Mouse (Mus musculus) C2C12 (cell line): ENCODE data around the gene Phlda1. TPM values are rescaled to one million over a fixed set of nuclear protein-coding genes. Genes with fewer than 3 reads are reported as not detected.

Experiments used
- H3K27me3 ChIP-seq: one replicate; pipeline ENCODE4 v1.6.1; 2011; ENCODE audit not compliant: control insufficient read depth, insufficient read depth, insufficient read length
- H3K36me3 ChIP-seq: one replicate; pipeline ENCODE4 v1.6.1; 2011; ENCODE audit not compliant: control insufficient read depth, insufficient read depth
- H3K4me3 ChIP-seq: one replicate; pipeline ENCODE4 v1.5.1; 2011; ENCODE audit warnings: mild to moderate bottlenecking, control low read depth; ENCODE audit not compliant: poor library complexity, insufficient read depth, severe bottlenecking
- H3K79me2 ChIP-seq: one replicate; pipeline ENCODE4 v1.6.1; 2011; ENCODE audit not compliant: control insufficient read depth, insufficient read depth
- H3K79me3 ChIP-seq: one replicate; pipeline ENCODE4 v1.6.1; 2011; ENCODE audit warnings: low read depth, control low read depth
- H3ac ChIP-seq: one replicate; pipeline ENCODE3; 2011; ENCODE audit warnings: low read depth; ENCODE audit not compliant: control insufficient read depth, insufficient read length
- CEBPB ChIP-seq: IDR thresholded peaks from one replicate; pipeline ENCODE4 v1.6.1; 2011; ENCODE audit warnings: low read depth, mild to moderate bottlenecking, control low read depth, moderate library complexity
- CTCF ChIP-seq: IDR thresholded peaks from one replicate; pipeline ENCODE4 v1.5.1; 2011; ENCODE audit not compliant: control insufficient read depth, insufficient read depth, insufficient read length
- FOSL1 ChIP-seq: IDR thresholded peaks from one replicate; pipeline ENCODE4 v1.8.0; 2011; ENCODE audit warnings: mild to moderate bottlenecking, low read length; ENCODE audit not compliant: poor library complexity, insufficient read depth, severe bottlenecking
- MAX ChIP-seq: IDR thresholded peaks from one replicate; pipeline ENCODE4 v1.6.1; 2011; ENCODE audit warnings: mild to moderate bottlenecking, control low read depth
- MYOD1 ChIP-seq: IDR thresholded peaks from one replicate; pipeline ENCODE4 v1.6.1; 2011; ENCODE audit warnings: low read depth; ENCODE audit not compliant: control insufficient read depth, insufficient read length
- MYOG ChIP-seq: IDR thresholded peaks from one replicate; pipeline ENCODE4 v1.6.1; 2011; ENCODE audit not compliant: control insufficient read depth, insufficient read length; ENCODE audit errors: extremely low read depth
- USF1 ChIP-seq: IDR thresholded peaks from one replicate; pipeline ENCODE4 v1.6.1; 2011; ENCODE audit warnings: low read depth, mild to moderate bottlenecking, control low read depth, moderate library complexity
- long read RNA-seq, 2 experiments: library from polyadenylated mRNA; unstranded; transcript quantifications; one replicate each; pipeline ENCODE4 v2.0.0; 2019 to 2020
- polyA plus RNA-seq: library from polyadenylated mRNA; unstranded; fragments of >200 nt; fragmentation: generic; extraction: Trizol; gene quantifications from one replicate; pipeline ENCODE4 v1.2.1, GENCODE M21; 2012; ENCODE audit warnings: missing spikeins

Phlda1 gene
- polyA plus RNA-seq = 111 TPM
- long read RNA-seq, experiment 1, transcript Phlda1-201 (2 exons, 1,949 nt) = major isoform, 8 of 11 reads
- long read RNA-seq, experiment 1, partial matches to known transcripts = 0 of 11 reads
- long read RNA-seq, experiment 1, other reads (novel, unspliced or antisense) = 3 of 11 reads
- long read RNA-seq, experiment 2, transcript Phlda1-201 (2 exons, 1,949 nt) = major isoform, 54 of 56 reads
- long read RNA-seq, experiment 2, partial matches to known transcripts = 0 of 56 reads
- long read RNA-seq, experiment 2, other reads (novel, unspliced or antisense) = 2 of 56 reads

DNA sequence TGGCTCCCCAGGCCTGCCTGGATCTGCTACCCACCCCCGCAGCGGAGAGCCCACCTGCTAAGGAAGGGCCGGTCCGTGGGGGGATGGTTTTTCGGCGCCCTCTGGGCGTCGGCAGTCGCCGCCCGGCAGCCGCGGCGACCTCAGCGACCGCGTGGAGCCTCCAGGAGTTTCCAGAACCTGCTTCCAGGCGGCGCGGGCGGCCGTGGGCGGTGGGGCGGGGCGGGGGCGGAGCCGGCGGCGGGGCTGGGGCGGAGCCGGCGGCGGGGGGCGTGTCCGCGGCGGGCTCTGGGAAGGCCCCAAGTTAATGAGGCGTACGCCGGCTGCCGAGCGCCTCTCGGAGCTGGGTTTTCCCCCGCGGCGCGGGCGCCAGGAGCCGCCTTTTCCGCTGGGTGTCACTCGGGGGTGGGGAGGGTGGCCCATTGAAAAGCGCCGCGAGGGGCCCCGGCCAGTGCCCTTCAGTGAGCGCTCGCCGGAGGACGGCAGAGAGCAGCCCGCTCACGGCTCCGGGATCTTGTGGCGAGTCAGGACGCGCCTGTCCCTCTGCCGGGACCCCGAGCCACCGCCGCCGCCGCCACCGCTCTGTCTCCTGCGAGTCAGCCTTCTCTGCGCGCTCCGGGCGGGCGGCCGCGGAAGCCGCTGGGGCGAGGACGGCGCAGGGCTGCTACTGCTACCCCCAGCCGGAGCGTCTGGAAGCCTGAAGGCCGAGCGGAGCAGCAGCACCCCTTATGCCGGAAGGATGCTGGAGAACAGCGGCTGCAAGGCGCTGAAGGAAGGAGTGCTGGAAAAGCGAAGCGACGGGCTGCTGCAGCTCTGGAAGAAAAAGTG lies at the start of gene Phlda1:
Gene Phlda1 (plus strand): TSS at position 186 of the 825 bp plus-strand sequence.
- Histone ChIP-seq H3K36me3 (peaks cover 31% of the 10 kb centered on the region), H3K79me3 (peaks cover 30% of the 10 kb centered on the region), H3K4me3 (peak within 1 kb of the TSS; percentile 94), H3ac (peak within 1 kb of the TSS; percentile 91), H3K79me2 (peaks cover 44% of the 10 kb centered on the region), H3K27me3 (no peaks in the 10 kb centered on the region)
- no peak for TF ChIP-seq MYOD1
- no peak for TF ChIP-seq CTCF
- no peak for TF ChIP-seq MYOG
- TF ChIP-seq MAX = no peak

DNA sequence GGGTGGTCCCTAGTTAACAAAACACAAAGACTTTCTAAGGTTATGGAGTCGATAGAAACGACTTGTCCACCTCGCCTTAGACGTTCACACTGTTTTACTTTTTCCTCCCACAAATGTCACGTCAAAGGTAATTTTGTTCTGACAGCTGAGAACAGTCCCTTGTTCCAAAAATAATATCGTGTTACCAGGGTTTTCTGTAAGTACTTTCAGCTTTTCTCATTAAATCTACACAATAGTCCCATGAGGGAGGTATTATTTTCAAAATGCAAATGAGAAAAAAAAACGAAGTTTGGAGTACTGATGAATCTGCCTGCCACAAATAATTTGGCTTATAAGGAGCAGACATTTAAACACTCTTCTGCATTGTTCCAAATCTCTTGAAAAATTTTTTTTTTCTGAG lies 48.0 kb upstream of the Phlda1 start:
- Histone ChIP-seq H3K79me3 (no peaks in the 10 kb centered on the region), H3K4me3 (no peak overlapping the region), H3ac (no peak overlapping the region), H3K79me2 (no peaks in the 10 kb centered on the region), H3K36me3 (no peaks in the 10 kb centered on the region), H3K27me3 (no peaks in the 10 kb centered on the region)
- no peak for TF ChIP-seq CEBPB

DNA sequence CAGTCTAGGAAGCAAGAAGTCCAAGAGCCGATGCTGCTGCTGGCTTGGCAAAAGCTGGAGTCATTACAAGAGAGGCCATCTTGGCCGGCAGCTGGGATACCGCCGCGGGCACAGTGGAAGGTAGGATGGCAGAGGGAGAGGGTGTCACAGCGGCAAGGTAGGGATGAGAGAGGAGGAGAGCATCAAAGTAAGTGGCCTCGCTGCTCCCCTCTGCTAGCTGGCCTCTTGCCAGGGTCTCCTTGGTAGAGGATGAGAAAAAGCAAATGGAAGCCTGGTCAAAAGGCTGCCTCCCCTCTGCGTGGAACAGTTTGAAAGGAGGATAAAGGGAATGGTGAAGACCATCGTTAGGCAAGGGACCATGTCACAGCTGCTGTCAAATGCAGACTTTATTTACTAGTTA lies 47.0 kb upstream of the Phlda1 start:
- Histone ChIP-seq H3K36me3 (no peaks in the 10 kb centered on the region), H3K27me3 (no peaks in the 10 kb centered on the region), H3K4me3 (no peak overlapping the region), H3K79me3 (no peaks in the 10 kb centered on the region), H3K79me2 (no peaks in the 10 kb centered on the region), H3ac (no peak overlapping the region)
- TF ChIP-seq FOSL1 (no peak), MYOG (no peak), CTCF (no peak), MYOD1 (no peak), MAX (no peak), CEBPB (no peak), USF1 (no peak)

DNA sequence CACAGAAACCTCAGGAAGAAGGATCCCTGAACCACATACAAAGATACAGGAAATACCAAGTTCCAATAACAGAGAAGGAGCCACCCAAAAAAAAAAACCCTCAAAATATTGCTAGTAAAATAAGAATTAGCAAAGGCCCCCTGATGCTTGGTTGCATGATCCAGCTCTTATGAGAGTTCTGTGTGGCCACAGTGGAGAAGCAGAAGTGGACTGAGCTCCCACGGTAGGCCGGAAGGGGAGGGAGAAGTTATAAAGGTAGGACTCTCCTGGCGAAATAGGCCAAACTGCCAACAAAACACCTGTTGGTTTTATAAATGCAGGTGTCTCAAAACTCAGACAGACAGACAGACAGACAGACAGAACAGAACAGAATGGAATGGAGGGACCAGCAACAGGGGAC lies 46.2 kb upstream of the Phlda1 start:
- TF ChIP-seq FOSL1 (no peak), CTCF (no peak), MAX (no peak)
- H3K79me2 ChIP-seq = no peaks in the 10 kb centered on the region

DNA sequence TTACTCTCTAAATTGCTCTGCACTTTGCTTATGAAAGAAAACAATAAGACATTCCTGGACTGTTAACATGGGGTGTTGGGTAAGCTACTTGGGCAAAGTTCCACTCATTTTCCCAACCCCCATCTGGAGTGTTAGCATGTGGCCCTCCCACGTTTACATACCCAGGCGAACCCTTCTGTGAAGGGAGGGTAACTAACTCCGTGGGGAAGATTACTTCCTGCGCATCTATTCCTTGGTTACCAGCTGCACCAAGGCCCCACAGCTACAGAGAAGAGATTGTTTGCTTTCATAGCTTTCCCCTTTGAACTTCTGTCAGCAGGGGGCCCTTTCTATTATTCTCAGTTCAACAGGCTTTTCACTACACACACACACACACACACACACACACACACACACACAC lies 45.7 kb upstream of the Phlda1 start:
- Histone ChIP-seq H3K4me3 (no peak overlapping the region), H3K79me3 (no peaks in the 10 kb centered on the region), H3K27me3 (no peaks in the 10 kb centered on the region), H3ac (no peak overlapping the region), H3K79me2 (no peaks in the 10 kb centered on the region), H3K36me3 (no peaks in the 10 kb centered on the region)
- TF ChIP-seq FOSL1 (no peak), USF1 (no peak), CEBPB (no peak), MAX (no peak), MYOG (no peak), MYOD1 (no peak), CTCF (no peak)

More for the DNA sequence above, 46.2 kb upstream of the Phlda1 start:
- Histone ChIP-seq H3K4me3 (no peak overlapping the region), H3K36me3 (no peaks in the 10 kb centered on the region), H3K79me3 (no peaks in the 10 kb centered on the region), H3ac (no peak overlapping the region), H3K27me3 (no peaks in the 10 kb centered on the region)

DNA sequence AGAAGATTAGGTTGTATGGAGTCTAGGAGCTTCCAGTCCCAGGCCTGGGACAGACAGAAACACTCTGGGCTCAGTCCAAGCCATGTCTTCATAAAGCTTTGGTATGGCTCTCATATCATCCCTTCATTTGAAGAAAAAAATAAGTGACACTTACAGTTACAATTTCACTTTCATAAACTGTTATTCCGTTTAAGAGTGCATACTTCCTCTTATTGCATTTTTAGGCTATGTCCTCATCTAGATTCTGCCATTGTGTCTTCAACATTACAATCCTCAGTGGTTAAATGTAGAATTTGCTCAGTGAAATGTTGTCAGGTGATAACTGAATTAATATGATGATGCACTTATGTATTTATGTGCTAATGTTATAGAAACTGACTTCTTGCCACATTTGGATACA lies 41.3 kb upstream of the Phlda1 start:
- Histone ChIP-seq H3K79me3 (no peaks in the 10 kb centered on the region), H3K79me2 (no peaks in the 10 kb centered on the region), H3K27me3 (no peaks in the 10 kb centered on the region), H3K4me3 (no peak overlapping the region), H3K36me3 (no peaks in the 10 kb centered on the region), H3ac (no peak overlapping the region)
- no peak for TF ChIP-seq MYOG
- TF ChIP-seq FOSL1 = no peak
- no peak for TF ChIP-seq MYOD1
- no peak for TF ChIP-seq CEBPB
- TF ChIP-seq CTCF = no peak
- TF ChIP-seq MAX = no peak
- TF ChIP-seq USF1 = no peak
